ENCODE assay signal across 20 mouse cellular contexts in the genomic region with DNA sequence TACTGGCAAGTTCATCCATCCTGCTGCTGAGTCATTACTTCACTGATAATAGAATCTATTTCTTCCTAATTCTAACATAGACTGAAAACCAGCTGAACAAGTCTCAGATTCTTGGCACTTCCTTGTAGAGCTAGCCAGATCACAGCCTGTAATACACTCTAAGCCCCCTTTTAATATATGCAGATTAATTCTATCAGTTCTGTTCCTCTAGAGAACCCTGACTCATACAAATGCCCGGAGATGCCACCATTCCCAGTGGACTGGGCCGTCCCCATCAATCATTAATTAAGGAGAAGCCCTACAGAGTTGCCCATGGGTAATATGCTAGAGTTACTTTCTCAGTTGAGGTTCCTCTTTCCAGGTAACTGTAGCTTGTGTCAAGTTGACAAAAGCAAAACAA. TPM values are rescaled to one million over a fixed set of nuclear protein-coding genes. Genes with fewer than 3 reads are reported as not detected.
"Had no signal": no experiment of that assay in that cellular context is flagged by ENCODE, and none has a peak within 500 bp of the region (broad histone marks: within the 10 kb centered on the region; RNA-seq: fewer than 3 reads in every experiment).

No protein-coding gene starts in this region.

- H3K4me2 ChIP-seq: liver, embryonic 11.5 days; liver, embryonic 15.5 days; midbrain, embryonic 15.5 days; neural tube, embryonic 13.5 days had no signal

- H3K4me1 ChIP-seq: limb, embryonic 10.5 days; liver, embryonic 15.5 days; midbrain, embryonic 15.5 days; neural tube, embryonic 13.5 days had no signal

- H3K27me3 ChIP-seq: liver, embryonic 15.5 days; midbrain, embryonic 15.5 days; neural tube, embryonic 13.5 days had no signal

- H3K27ac ChIP-seq: left cerebral cortex, adult 2 months; limb, embryonic 10.5 days; liver, embryonic 15.5 days; midbrain, embryonic 15.5 days; neural tube, embryonic 13.5 days had no signal

- DNase-seq: lung, adult 2 months; lung, postnatal 36 days; right cerebral cortex, postnatal 25 days; thymus, adult 2 months; thymus, postnatal 25 days had no signal

- H3K4me3 ChIP-seq: left cerebral cortex, adult 2 months; limb, embryonic 10.5 days; liver, embryonic 15.5 days; midbrain, embryonic 15.5 days; neural tube, embryonic 13.5 days had no signal

- ATAC-seq: inflammation-experienced regulatory T-cells, adult 6 months; intestine, postnatal 0 days; lung, postnatal 0 days; midbrain, embryonic 15.5 days had no signal

- H3K9me3 ChIP-seq: limb, embryonic 10.5 days; liver, embryonic 15.5 days; midbrain, embryonic 15.5 days; neural tube, embryonic 13.5 days had no signal

- H3K9ac ChIP-seq: liver, embryonic 15.5 days; midbrain, embryonic 15.5 days; neural tube, embryonic 13.5 days had no signal

RNA-seq across cellular contexts. Expression of a gene that starts 26.3 kb away (rescaled TPM):
- total RNA-seq: layer of hippocampus, postnatal 25 days; left cerebral cortex, adult 2 months; left cerebral cortex, postnatal 14 days; megakaryocyte progenitor cell, adult 5-6 weeks; monocyte, adult 5-6 weeks had no signal
- polyA plus RNA-seq: inflammation-experienced regulatory T-cells, adult 6 months; limb, embryonic 10.5 days; limb, embryonic 14.5 days; lung, adult 2 months; lung, postnatal 0 days; midbrain, embryonic 15.5 days; neural tube, embryonic 13.5 days; thymus, adult 2 months; urinary bladder, adult 2 months had no signal
